Mouse (Mus musculus) intestine, postnatal 0 days (tissue): ENCODE results near the gene Samd4. TPM values are rescaled to one million over a fixed set of nuclear protein-coding genes. Genes with fewer than 3 reads are reported as not detected.

Experiments used
- ATAC-seq: fragments of 200-750 bp; cut with Nextera tagmentation; 2 replicates; pipeline ENCODE4 v1.8.0; 2017; ENCODE audit warnings: mild to moderate bottlenecking, moderate TSS enrichment, moderate library complexity
- H3K27ac ChIP-seq: fragments of 300-500 bp; sonication (generic); 2 replicates; pipeline ENCODE4 v1.5.1; 2014; ENCODE audit warnings: mild to moderate bottlenecking, low read depth, low read length, moderate library complexity
- H3K27me3 ChIP-seq: fragments of 300-500 bp; sonication (generic); replicated peaks from 2 replicates; pipeline ENCODE4 v1.6.1; 2014; ENCODE audit warnings: low read length, mixed read lengths; ENCODE audit not compliant: control insufficient read depth, insufficient read depth
- H3K36me3 ChIP-seq: fragments of 300-500 bp; sonication (generic); 2 replicates; pipeline ENCODE4 v1.6.1; 2014; ENCODE audit warnings: mild to moderate bottlenecking, moderate library complexity; ENCODE audit not compliant: control insufficient read depth, insufficient read depth
- H3K4me1 ChIP-seq: fragments of 300-500 bp; sonication (generic); replicated peaks from 2 replicates; pipeline ENCODE4 v1.6.1; 2014; ENCODE audit warnings: antibody characterized with exemption, low read length, mixed read lengths; ENCODE audit not compliant: control insufficient read depth, insufficient read depth
- H3K4me2 ChIP-seq: fragments of 300-500 bp; sonication (generic); replicated peaks from 2 replicates; pipeline ENCODE4 v1.6.1; 2014; ENCODE audit warnings: low read depth, mild to moderate bottlenecking, moderate library complexity
- H3K4me3 ChIP-seq: fragments of 300-500 bp; sonication (generic); 2 replicates; pipeline ENCODE4 v1.5.1; 2014; ENCODE audit warnings: low read depth, low read length
- H3K9ac ChIP-seq: fragments of 300-500 bp; sonication (generic); 2 replicates; pipeline ENCODE4 v1.6.1; 2014; ENCODE audit warnings: mild to moderate bottlenecking, low read depth, low read length
- H3K9me3 ChIP-seq: fragments of 300-500 bp; sonication (generic); 2 replicates; pipeline ENCODE4 v1.6.1; 2016; ENCODE audit warnings: mixed run types; ENCODE audit not compliant: control insufficient read depth
- CTCF ChIP-seq: sonication (generic); IDR thresholded peaks from 2 replicates; pipeline ENCODE4 v1.5.1; 2016; ENCODE audit warnings: low read depth, mild to moderate bottlenecking, control low read depth, antibody characterized with exemption, moderate library complexity
- WGBS: fragments of 180-500 bp; shearing (Covaris S2); extraction: QIAGEN DNeasy Blood & Tissue Kit; methylation state at CpG from one replicate; pipeline ENCODE4 v1.1.7; 2014; 5-methylcytosine and 5-hydroxymethylcytosine counted together
- polyA plus RNA-seq: library from polyadenylated mRNA; unstranded; fragments of >200 nt; fragmentation: Nextera tagmentation; extraction: Ambion mirVana; gene quantifications from 2 replicates; pipeline ENCODE4 v1.2.1, GENCODE M21; 2015

Samd4 gene
- polyA plus RNA-seq, 1 experiment from 2014 or later: 3.1 TPM

GRCm38 (mm10) chr14:46955109-46955508 is 72.5 kb downstream of the Samd4 start:
- Histone ChIP-seq H3K27ac (no peak overlapping the region), H3K4me1 (no peaks in the 10 kb centered on the region), H3K4me2 (no peak overlapping the region), H3K9ac (no peak overlapping the region), H3K4me3 (no peak overlapping the region), H3K27me3 (no peaks in the 10 kb centered on the region), H3K9me3 (no peaks in the 10 kb centered on the region), H3K36me3 (no peaks in the 10 kb centered on the region)
- WGBS: 45% methylated on average over 2 of the region's 2 CpGs
- TF ChIP-seq CTCF: no peak
- ATAC-seq: no peak

DNA sequence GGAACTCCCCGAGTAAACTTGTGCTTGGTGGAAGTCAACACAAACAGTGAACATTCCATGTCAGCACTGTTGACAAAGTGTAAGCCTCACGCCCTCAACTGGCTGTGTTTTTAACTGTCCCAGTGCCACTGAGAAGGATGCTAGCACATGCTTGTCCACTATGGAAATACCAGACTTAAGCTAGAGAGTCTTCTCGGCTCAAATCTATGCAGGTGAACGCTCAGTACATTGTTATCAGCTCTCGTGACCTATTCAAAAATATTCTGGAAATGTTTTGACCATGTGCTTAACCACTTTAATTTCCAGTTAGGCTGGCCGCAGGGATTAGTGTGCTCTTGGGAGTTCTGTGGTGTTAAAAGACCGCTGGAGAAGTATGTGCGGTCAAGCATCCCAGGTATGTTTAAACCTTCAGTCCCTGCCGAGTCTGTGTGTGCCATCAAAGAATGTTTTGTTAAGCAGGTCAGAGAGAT is 73.0 kb downstream of the Samd4 start:
- H3K9ac ChIP-seq: no peak overlapping the region
- TF ChIP-seq CTCF: peak; percentile 42
- no peak overlapping the region for H3K4me2 ChIP-seq
- H3K27ac ChIP-seq: no peak overlapping the region
- 41% methylated on average over 9 of the region's 9 CpGs for WGBS
- H3K36me3 ChIP-seq: no peaks in the 10 kb centered on the region
- H3K9me3 ChIP-seq: no peaks in the 10 kb centered on the region
- ATAC-seq: no peak
- no peak overlapping the region for H3K4me3 ChIP-seq
- H3K27me3 ChIP-seq: no peaks in the 10 kb centered on the region
- H3K4me1 ChIP-seq: no peaks in the 10 kb centered on the region

GRCm38 (mm10) chr14:46956121-46956520 is 73.5 kb downstream of the Samd4 start:
- no peaks in the 10 kb centered on the region for H3K4me1 ChIP-seq
- 43% methylated on average over 7 of the region's 7 CpGs for WGBS
- ATAC-seq: no peak
- H3K4me2 ChIP-seq: no peak overlapping the region
- no peak overlapping the region for H3K27ac ChIP-seq
- H3K36me3 ChIP-seq: no peaks in the 10 kb centered on the region
- H3K9ac ChIP-seq: no peak overlapping the region
- H3K27me3 ChIP-seq: no peaks in the 10 kb centered on the region
- H3K4me3 ChIP-seq: no peak overlapping the region
- no peak for TF ChIP-seq CTCF
- no peaks in the 10 kb centered on the region for H3K9me3 ChIP-seq

DNA sequence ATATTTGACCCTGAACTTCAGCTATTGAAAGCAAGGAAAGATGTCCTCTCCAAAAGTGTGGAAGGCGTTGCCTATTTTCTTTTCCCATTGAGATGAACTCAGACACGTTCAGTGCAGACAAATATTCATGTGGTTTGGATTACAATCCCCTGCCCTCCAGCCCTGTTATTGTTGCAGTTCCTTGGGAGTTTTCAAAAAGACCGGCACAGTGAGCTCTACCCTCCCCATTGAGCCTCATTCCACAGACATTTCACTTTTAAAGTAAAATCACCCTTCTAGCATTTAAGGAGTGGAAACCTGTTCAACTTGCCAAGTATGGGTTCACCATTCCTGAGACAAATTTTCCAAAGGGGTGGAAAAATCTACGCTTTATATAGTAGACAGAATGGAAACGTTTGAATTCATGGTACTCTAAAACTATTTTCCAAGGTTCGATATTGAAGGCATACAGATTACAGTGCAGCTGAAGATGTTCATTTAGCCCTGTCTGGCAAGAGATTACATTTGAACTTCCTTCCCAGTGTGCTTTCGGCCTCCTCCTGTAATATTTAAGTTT is 76.6 kb downstream of the Samd4 start:
- WGBS: 68% methylated on average over 7 of the region's 7 CpGs
- no peak for ATAC-seq
- H3K4me1 ChIP-seq: no peaks in the 10 kb centered on the region
- H3K27me3 ChIP-seq: no peaks in the 10 kb centered on the region
- no peak overlapping the region for H3K9ac ChIP-seq
- H3K27ac ChIP-seq: no peak overlapping the region
- no peaks in the 10 kb centered on the region for H3K9me3 ChIP-seq
- no peak overlapping the region for H3K4me3 ChIP-seq
- TF ChIP-seq CTCF: no peak
- H3K36me3 ChIP-seq: no peaks in the 10 kb centered on the region
- no peak overlapping the region for H3K4me2 ChIP-seq

DNA sequence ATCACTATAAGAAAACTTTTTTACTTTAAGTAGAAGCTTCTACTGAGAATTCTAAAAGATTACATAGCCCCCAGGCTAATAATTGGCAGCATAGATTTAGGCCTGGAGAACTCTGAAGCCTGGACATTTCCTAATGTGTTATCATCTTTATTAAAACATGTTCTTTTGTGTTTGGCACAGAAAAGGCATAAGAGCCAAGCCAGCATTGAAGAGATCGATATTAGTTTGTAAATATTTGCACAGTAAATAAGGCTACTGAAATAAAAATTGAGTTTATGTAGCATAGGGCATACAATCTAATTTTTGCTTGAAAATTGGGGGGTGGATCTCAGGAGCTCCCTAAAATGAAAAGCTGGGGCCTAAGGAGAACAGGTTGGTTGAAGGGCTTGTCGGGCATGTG is 77.2 kb downstream of the Samd4 start:
- ATAC-seq: no peak
- no peaks in the 10 kb centered on the region for H3K36me3 ChIP-seq
- H3K9ac ChIP-seq: no peak overlapping the region
- H3K4me3 ChIP-seq: no peak overlapping the region
- 67% methylated on average over 2 of the region's 2 CpGs for WGBS
- no peak for TF ChIP-seq CTCF
- no peaks in the 10 kb centered on the region for H3K4me1 ChIP-seq
- no peaks in the 10 kb centered on the region for H3K9me3 ChIP-seq
- no peak overlapping the region for H3K27ac ChIP-seq
- H3K27me3 ChIP-seq: no peaks in the 10 kb centered on the region
- H3K4me2 ChIP-seq: no peak overlapping the region

DNA sequence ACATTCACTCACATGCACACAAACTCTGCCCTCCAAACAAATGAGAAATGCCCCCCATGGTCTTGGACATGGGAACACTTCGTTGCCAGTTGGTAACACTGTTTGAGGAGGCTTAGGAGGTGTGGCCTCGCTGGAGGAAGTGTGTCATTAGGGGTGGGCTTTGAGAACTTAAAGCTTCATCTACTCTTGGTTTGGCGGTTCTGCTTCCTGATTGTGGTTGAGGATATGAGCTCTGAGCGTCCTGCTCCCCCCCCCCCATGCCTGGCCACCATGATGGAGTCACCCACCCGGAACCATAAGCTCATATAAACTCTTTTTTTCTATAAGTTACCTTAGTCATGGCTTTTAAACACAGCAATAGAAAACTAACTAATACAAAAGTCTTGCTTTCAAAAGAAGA is 80.2 kb downstream of the Samd4 start:
- no peak for ATAC-seq
- Histone ChIP-seq H3K27me3 (no peaks in the 10 kb centered on the region), H3K9me3 (no peaks in the 10 kb centered on the region), H3K27ac (no peak overlapping the region), H3K4me1 (no peaks in the 10 kb centered on the region), H3K4me2 (no peak overlapping the region), H3K4me3 (no peak overlapping the region), H3K9ac (no peak overlapping the region), H3K36me3 (no peaks in the 10 kb centered on the region)
- no peak for TF ChIP-seq CTCF
- 88% methylated on average over 5 of the region's 5 CpGs for WGBS
